Mouse (Mus musculus) thymus, postnatal 0 days (tissue): ENCODE measurements around the gene BC030870. TPM values are rescaled to one million over a fixed set of nuclear protein-coding genes. Genes with fewer than 3 reads are reported as not detected.

ENCODE experiments used
- DNase-seq: peaks from one replicate; pipeline ENCODE4 v3.0.0-alpha.2; 2015; ENCODE audit warnings: low spot score
- microRNA-seq: library from miRNA; unstranded; fragments of <30 nt; microRNA quantifications from one replicate; pipeline ENCODE4, GENCODE M21; 2016; ENCODE audit warnings: borderline number of aligned reads
- polyA plus RNA-seq: library from polyadenylated mRNA; unstranded; fragments of >200 nt; fragmentation: Nextera tagmentation; extraction: Ambion mirVana; gene quantifications from 2 replicates; pipeline ENCODE4 v1.2.1, GENCODE M21; 2015

Gene BC030870
- polyA plus RNA-seq, 1 experiment from 2014 or later: not detected

- DNase-seq: no peak
These were observed 43.7 kb downstream of the BC030870 start for GRCm38 (mm10) chr8:65085680-65086079.

GRCm38 (mm10) chr8:65080731-65081130, 48.6 kb downstream of the BC030870 start:
- DNase-seq: no peak

- no peak for DNase-seq
These were observed 54.6 kb downstream of the BC030870 start, which contains the start of gene Gm10663 for GRCm38 (mm10) chr8:65074733-65075132. Gene Gm10663 (plus strand): TSS chr8:65075033.

DNA sequence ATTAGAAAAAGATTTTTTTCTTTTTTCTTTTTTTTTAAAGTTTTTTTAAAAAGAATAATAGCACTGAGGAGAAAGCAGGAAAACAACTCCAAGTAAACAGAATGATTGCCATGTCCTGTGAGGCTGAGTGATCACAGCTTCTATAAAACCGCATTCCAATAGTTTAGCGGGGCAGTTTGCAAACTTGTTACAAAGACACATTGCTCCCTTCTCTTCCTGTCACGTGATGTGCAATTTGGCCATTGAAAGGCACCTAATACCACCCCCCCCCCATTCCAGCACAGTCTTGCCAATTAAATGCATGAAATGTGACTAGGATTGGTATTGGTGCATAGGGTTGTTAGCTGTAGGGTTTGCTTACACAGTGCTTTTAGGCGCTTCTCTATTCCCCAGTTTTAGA, 58.4 kb downstream of the BC030870 start:
- DNase-seq: no peak

DNA sequence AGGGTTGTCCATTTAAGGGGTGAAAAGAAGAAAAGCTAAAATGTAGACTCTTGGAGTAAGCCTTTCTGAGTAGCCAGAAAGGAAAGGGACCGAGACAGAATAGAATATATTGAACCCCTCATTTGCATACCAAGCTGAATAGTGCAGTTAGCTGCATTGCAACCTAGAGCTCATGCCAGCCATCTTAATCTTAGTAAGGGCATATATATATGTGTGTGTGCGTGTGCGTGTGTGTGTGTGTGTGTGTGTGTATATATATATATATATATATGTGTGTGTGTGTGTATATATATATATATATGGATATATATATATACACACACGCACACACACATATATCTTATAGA, 60.9 kb downstream of the BC030870 start:
- DNase-seq: no peak

DNA sequence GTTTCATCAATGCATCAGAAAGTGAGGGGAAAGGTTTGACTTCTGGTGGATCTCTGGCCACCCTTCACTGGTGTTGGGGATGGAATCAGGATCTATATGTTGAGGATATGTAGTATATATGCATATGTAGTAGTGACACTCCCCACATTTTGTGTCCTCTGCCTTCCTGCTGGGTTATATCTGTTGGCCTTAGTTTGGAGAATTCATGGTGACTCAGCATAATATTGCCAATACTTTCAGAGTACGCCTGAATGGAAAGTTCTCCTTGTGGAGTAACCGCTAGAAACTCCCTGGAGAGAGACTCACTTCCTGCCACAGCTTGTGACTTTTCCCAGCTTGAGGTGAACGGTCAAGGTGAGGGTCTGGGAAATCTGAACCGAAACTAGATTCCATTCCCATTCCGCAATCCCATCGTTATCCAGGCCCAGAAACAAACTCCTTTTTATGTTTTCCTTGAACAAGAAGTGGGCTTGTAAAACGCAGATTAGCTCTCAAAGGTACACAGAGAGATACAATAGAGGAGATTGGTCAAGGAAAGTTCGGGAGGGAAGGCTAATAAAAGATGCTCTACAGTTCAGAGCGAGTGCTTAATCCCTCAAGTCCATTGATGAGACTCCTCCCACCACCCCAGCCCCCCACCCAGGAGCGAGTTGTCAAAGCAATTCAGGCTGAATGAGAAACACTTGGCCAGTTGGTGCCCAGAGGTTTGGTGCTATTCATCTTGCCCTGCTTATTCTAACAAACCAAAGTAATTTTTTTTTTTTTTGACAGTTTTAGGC, 61.5 kb downstream of the BC030870 start:
- no peak for DNase-seq

- DNase-seq: no peak
These were observed 62.3 kb downstream of the BC030870 start for GRCm38 (mm10) chr8:65067031-65067430.

GRCm38 (mm10) chr8:65065622-65066021, 63.7 kb downstream of the BC030870 start:
- no peak for DNase-seq

DNA sequence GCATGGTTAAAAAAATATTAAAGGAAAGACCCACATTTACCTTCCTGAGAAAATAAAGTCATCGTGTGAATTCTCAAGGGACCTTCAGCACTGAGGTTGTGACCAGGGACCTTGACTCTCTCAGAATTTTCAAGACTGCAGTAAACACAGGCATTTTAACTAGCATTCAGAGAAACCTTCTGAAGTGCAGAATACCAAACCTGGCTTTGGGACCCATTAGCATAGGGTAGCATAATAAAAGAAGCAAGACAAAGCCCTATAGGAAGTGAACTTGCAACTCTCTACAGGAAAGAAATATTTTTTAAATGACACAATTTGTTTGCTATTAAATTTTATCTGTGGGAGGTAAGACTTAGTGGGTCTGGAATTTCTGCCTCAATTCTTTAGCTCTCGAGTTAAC, 65.3 kb downstream of the BC030870 start:
- no peak for DNase-seq

DNA sequence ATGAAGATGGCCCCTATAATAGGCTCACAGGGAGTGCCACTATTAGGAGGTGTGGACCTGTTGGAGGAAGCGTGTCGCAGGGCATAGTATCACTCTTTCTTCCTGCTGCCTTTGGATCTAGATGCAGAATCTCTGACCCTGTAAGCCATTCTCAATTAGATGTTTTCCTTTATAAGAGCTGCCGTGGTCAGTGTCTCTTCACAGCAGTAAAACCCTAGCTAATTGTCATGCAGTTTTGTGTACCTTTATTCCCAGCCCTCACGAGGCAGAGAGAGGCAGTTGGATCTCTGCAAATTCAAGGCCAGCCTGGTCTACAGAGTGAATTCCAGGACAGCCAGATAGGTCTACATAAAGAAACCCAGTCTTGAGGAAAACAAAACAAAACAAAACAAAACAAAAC, 67.2 kb downstream of the BC030870 start:
- DNase-seq: no peak

DNA sequence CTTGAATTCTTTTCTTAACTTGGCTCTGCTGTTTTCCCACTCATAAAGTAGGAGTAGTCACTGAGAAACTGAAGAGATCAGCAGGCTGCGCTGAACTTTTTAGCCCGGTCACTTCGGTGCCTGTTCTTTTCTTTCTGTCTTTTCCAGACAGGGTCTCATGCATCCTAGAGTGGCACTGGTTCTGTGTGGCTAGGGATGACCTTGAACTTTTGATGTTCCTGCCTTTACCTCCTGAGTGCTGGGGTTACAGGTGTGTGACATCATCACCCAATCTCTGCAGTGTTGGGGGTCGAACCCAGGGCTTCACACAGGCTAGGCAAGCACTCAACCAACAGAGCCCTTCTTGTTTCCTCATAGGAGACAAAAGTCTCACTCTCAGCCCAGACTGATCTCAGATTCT, 72.6 kb downstream of the BC030870 start:
- no peak for DNase-seq

DNA sequence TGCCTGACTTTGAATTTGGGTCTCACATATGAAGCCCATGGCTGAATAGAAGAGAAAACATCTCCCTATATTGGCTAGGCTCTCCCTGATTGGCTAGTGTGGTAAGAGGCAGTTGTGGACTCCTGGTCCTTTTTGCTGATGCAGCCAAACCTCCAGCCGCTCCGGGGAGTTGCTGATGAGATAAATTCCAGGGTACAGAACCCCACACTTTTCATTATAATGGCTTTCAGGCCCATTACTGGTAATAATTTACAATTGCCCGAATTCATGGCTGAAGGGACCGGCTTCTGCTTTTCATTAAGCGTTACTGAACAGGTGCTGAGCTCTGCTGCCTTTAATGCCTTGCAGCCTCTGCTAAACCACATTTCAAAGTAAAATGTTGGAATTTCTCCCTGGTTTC, 75.4 kb downstream of the BC030870 start:
- no peak for DNase-seq

GRCm38 (mm10) chr8:65053554-65053953, 75.8 kb downstream of the BC030870 start:
- no peak for DNase-seq

- DNase-seq: no peak
These were observed 81.6 kb downstream of the BC030870 start for GRCm38 (mm10) chr8:65047801-65048200.

- DNase-seq: no peak
These were observed 82.2 kb downstream of the BC030870 start for GRCm38 (mm10) chr8:65047193-65047592.

- DNase-seq: no peak
These were observed 82.8 kb downstream of the BC030870 start for GRCm38 (mm10) chr8:65046565-65046964.

GRCm38 (mm10) chr8:65037117-65037533, 92.2 kb downstream of the BC030870 start, which contains the start of gene Apela:
Gene Apela (minus strand): TSS chr8:65037336.
- no peak for DNase-seq

Small RNA genes lying within 50 kb of the gene (microRNA-seq; reads per million reads assigned to microRNA genes)
- gene Gm24333: not detected

Other genes starting within 250 kb of the BC030870 start
- 49.7 and 54.5 TPM in 2 replicates for gene Tmem192, start 182.4 kb downstream of the BC030870 start, polyA plus RNA-seq
- not detected in 2 replicates for gene Trim75, start 141.7 kb downstream of the BC030870 start, polyA plus RNA-seq
- gene Trim61, start 111.0 kb downstream of the BC030870 start, polyA plus RNA-seq: not detected in 2 replicates
- not detected in 2 replicates for gene Trim60, start 111.0 kb downstream of the BC030870 start, polyA plus RNA-seq
- gene Apela, start 92.2 kb downstream of the BC030870 start, polyA plus RNA-seq: 0.13 TPM in 1 of 2 replicates, not detected in the other
- not detected in 2 replicates for gene Gm10663, start 54.5 kb downstream of the BC030870 start, polyA plus RNA-seq